14 mouse cellular contexts compared by ENCODE assay signal in the genomic region with DNA sequence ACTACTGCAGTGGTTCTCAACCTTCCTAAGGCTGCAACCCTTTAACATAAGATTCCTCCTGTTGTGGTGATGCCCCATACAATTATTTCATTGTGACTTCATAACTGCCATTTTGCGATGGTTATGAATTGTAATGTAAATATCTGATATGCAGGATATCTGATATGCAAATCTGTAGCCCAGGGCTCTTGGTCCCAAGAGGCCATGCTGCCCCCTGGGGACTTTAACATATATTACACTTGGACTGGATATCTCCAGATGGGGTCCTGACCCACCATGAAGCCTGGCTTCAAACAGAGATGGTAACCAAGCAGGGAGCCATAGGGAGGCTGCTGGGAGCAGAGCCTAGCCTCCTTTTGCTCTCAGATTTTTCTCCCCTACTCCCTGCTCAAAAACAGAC. TPM values are rescaled to one million over a fixed set of nuclear protein-coding genes. Genes with fewer than 3 reads are reported as not detected.
A peak's percentile ranks its signal among the peaks of the same experiment; 100 is the strongest.
DNase-seq lines count a peak whose midpoint lies in the region; ATAC-seq and TF ChIP-seq lines count a peak whose summit lies in the region.
"Had no signal": no experiment of that assay in that cellular context is flagged by ENCODE, and none has a peak within 500 bp of the region (broad histone marks: within the 10 kb centered on the region; RNA-seq: fewer than 3 reads in every experiment).

No protein-coding gene starts in this region.

- no peak overlapping the region for H3K9ac ChIP-seq in forebrain, postnatal 0 days
- no peak overlapping the region for H3K9ac ChIP-seq in forebrain, embryonic 13.5 days
- no peak overlapping the region for H3K9ac ChIP-seq in kidney, postnatal 0 days (ENCODE audit: low read depth, low read length)
- H3K9ac ChIP-seq in kidney, embryonic 16.5 days (replicated peaks; ENCODE audit: low read length): no peak overlapping the region
- H3K9ac ChIP-seq: limb, embryonic 15.5 days; stomach, embryonic 15.5 days had no signal

- TF ChIP-seq CTCF in forebrain, postnatal 0 days (IDR thresholded peaks at IDR 0.05; ENCODE audit: low read depth): 0 out of 2 replicates have a peak, but pooled peaks have one; percentile 18
- TF ChIP-seq CTCF in kidney, postnatal 0 days (IDR thresholded peaks at IDR 0.05; ENCODE audit: low read depth): peak; percentile 58

- 0 out of 2 replicates have a peak, but pooled peaks cover 8% of the 10 kb centered on the region for H3K4me1 ChIP-seq in forebrain, postnatal 0 days (ENCODE audit: insufficient read depth)
- peaks cover 66% of the 10 kb centered on the region for H3K4me1 ChIP-seq in forebrain, embryonic 13.5 days
- H3K4me1 ChIP-seq in kidney, postnatal 0 days (replicated peaks; ENCODE audit: insufficient read depth, low read length): peaks cover 12% of the 10 kb centered on the region
- H3K4me1 ChIP-seq in kidney, embryonic 16.5 days (ENCODE audit: insufficient read depth, low read length): peaks cover 36% of the 10 kb centered on the region

- no peak for DNase-seq in forebrain, postnatal 0 days
- no peak for DNase-seq in kidney, postnatal 0 days (ENCODE audit: low spot score)
- peak; percentile 11 for DNase-seq in T-cell, adult 2 months (ENCODE audit: low spot score)
- peak; percentile 19 for DNase-seq in lung, postnatal 14 days
- DNase-seq in layer of hippocampus, postnatal 36 days: no peak
- no peak for DNase-seq in adrenal gland, adult 18-20 months (ENCODE audit: low spot score in 2 of 2)
- DNase-seq: B cell, adult 2 months; cerebellum, postnatal 10 days; gastrocnemius, postnatal 25 days; kidney, postnatal 10 days had no signal

- WGBS in forebrain, postnatal 0 days: 90% methylated on average over 1 of the region's 1 CpGs
- 90% methylated on average over 1 of the region's 1 CpGs for WGBS in forebrain, embryonic 13.5 days
- WGBS in kidney, postnatal 0 days: 65% methylated on average over 1 of the region's 1 CpGs
- 70% methylated on average over 1 of the region's 1 CpGs for WGBS in kidney, embryonic 16.5 days

- H3K36me3 ChIP-seq in forebrain, postnatal 0 days (ENCODE audit: insufficient read depth): no peaks in the 10 kb centered on the region
- no peaks in the 10 kb centered on the region for H3K36me3 ChIP-seq in forebrain, embryonic 13.5 days (ENCODE audit: poor library complexity, severe bottlenecking)
- H3K36me3 ChIP-seq in kidney, postnatal 0 days (ENCODE audit: insufficient read depth, low read length): no peaks in the 10 kb centered on the region
- H3K36me3 ChIP-seq in kidney, embryonic 16.5 days (ENCODE audit: insufficient read depth, low read length): no peaks in the 10 kb centered on the region
- H3K36me3 ChIP-seq: limb, embryonic 15.5 days; stomach, embryonic 15.5 days had no signal

- no peak overlapping the region for H3K4me3 ChIP-seq in forebrain, postnatal 0 days (ENCODE audit: low read depth, low read length)
- H3K4me3 ChIP-seq in forebrain, embryonic 13.5 days: no peak overlapping the region
- H3K4me3 ChIP-seq in kidney, postnatal 0 days (replicated peaks; ENCODE audit: low read depth, low read length): no peak overlapping the region
- H3K4me3 ChIP-seq in kidney, embryonic 16.5 days (ENCODE audit: low read length): no peak overlapping the region
- H3K4me3 ChIP-seq: limb, embryonic 15.5 days; stomach, embryonic 15.5 days had no signal

- H3K27ac ChIP-seq in forebrain, postnatal 0 days (ENCODE audit: low read depth, low read length): no peak overlapping the region
- no peak overlapping the region for H3K27ac ChIP-seq in forebrain, embryonic 13.5 days
- H3K27ac ChIP-seq in kidney, postnatal 0 days: no peak overlapping the region
- no peak overlapping the region for H3K27ac ChIP-seq in kidney, embryonic 16.5 days (ENCODE audit: low read length)
- H3K27ac ChIP-seq: limb, embryonic 15.5 days; stomach, embryonic 15.5 days had no signal

- H3K9me3 ChIP-seq in forebrain, postnatal 0 days (ENCODE audit: low read length): no peaks in the 10 kb centered on the region
- no peaks in the 10 kb centered on the region for H3K9me3 ChIP-seq in forebrain, embryonic 13.5 days (replicated peaks)
- no peaks in the 10 kb centered on the region for H3K9me3 ChIP-seq in kidney, postnatal 0 days (replicated peaks; ENCODE audit: low read length)
- H3K9me3 ChIP-seq in kidney, embryonic 16.5 days (ENCODE audit: low read length): no peaks in the 10 kb centered on the region
- H3K9me3 ChIP-seq: limb, embryonic 15.5 days; stomach, embryonic 15.5 days had no signal

- no peak overlapping the region for H3K4me2 ChIP-seq in forebrain, postnatal 0 days (ENCODE audit: low read depth)
- no peak overlapping the region for H3K4me2 ChIP-seq in forebrain, embryonic 13.5 days
- no peak overlapping the region for H3K4me2 ChIP-seq in kidney, postnatal 0 days (ENCODE audit: low read length)
- no peak overlapping the region for H3K4me2 ChIP-seq in kidney, embryonic 16.5 days (replicated peaks; ENCODE audit: low read depth, low read length)
- H3K4me2 ChIP-seq: limb, embryonic 15.5 days; stomach, embryonic 15.5 days had no signal

- no peaks in the 10 kb centered on the region for H3K27me3 ChIP-seq in forebrain, postnatal 0 days (ENCODE audit: insufficient read depth, low read length)
- no peaks in the 10 kb centered on the region for H3K27me3 ChIP-seq in forebrain, embryonic 13.5 days
- H3K27me3 ChIP-seq in kidney, postnatal 0 days (ENCODE audit: insufficient read depth, low read length): no peaks in the 10 kb centered on the region; the same call in 1 of the 2 replicates
- H3K27me3 ChIP-seq in kidney, embryonic 16.5 days (ENCODE audit: insufficient read depth, low read length): peaks cover 4% of the 10 kb centered on the region; the same call in 1 of the 2 replicates
- H3K27me3 ChIP-seq: limb, embryonic 15.5 days; stomach, embryonic 15.5 days had no signal

- no peak for ATAC-seq in forebrain, postnatal 0 days
- ATAC-seq in forebrain, embryonic 13.5 days: no peak
- no peak for ATAC-seq in kidney, postnatal 0 days (replicated peaks; ENCODE audit: low FRiP score, low read depth)
- no peak for ATAC-seq in kidney, embryonic 16.5 days (ENCODE audit: low FRiP score, low TSS enrichment)

RNA-seq across cellular contexts. Expression of a gene that starts 56.7 kb away (rescaled TPM):
- total RNA-seq in forebrain, postnatal 0 days (2014; rRNA removed): 0.54 and 0.90 TPM in 2 replicates
- polyA plus RNA-seq in forebrain, postnatal 0 days (2015; fragmentation: Nextera tagmentation; extraction: Ambion mirVana): not detected in 2 replicates
- polyA plus RNA-seq in forebrain, embryonic 13.5 days (2015; fragmentation: Nextera tagmentation; extraction: Ambion mirVana): 0.21 TPM in 1 of 2 replicates, not detected in the other
- polyA plus RNA-seq in kidney, postnatal 0 days (2015; fragmentation: Nextera tagmentation; extraction: Ambion mirVana): not detected in 2 replicates
- 0.37 TPM in 1 of 2 replicates, not detected in the other for polyA plus RNA-seq in kidney, embryonic 16.5 days (2015; fragmentation: Nextera tagmentation; extraction: Ambion mirVana)
- under 1 TPM in 1 of 2 experiments, not detected in 1; 0.46 TPM for total RNA-seq in layer of hippocampus, postnatal 36 days (2021)
- total RNA-seq in adrenal gland, adult 18-20 months (2021): not detected
- total RNA-seq: gastrocnemius, postnatal 25 days had no signal
- polyA plus RNA-seq: limb, embryonic 15.5 days; stomach, embryonic 15.5 days had no signal

Comparison
In these comparisons a context has a peak if more than half of its experiments do, and no peak if none do; other contexts are left out.
1. DNase-seq: peak in T-cell, adult 2 months (single experiment) and lung, postnatal 14 days (single experiment); none in forebrain, postnatal 0 days (single experiment), kidney, postnatal 0 days (single experiment), layer of hippocampus, postnatal 36 days (0 of 2) and adrenal gland, adult 18-20 months (0 of 2).